Mouse (Mus musculus) G1E (cell line): ENCODE measurements around the gene Olfr417.

Source experiments
- CTCF ChIP-seq: IDR thresholded peaks from 2 replicates; pipeline ENCODE4 v1.5.1; 2012; ENCODE audit warnings: low read depth, low read length, inconsistent platforms, mixed read lengths
- GATA1 ChIP-seq: IDR thresholded peaks from 2 replicates; pipeline ENCODE4 v1.6.1; 2012; ENCODE audit warnings: borderline replicate concordance, low read length, inconsistent platforms, mixed read lengths
- GATA2 ChIP-seq: IDR thresholded peaks from 2 replicates; pipeline ENCODE4 v1.6.1; 2012; ENCODE audit warnings: low read depth, low read length, inconsistent platforms, borderline replicate concordance
- POLR2AphosphoS5 ChIP-seq: IDR thresholded peaks from 2 replicates; pipeline ENCODE4 v1.6.1; 2012; ENCODE audit warnings: low read depth, low read length, inconsistent platforms; ENCODE audit not compliant: insufficient replicate concordance
- TAL1 ChIP-seq: conservative IDR thresholded peaks from 2 replicates; pipeline ENCODE4 v1.6.1; 2012; ENCODE audit warnings: low read depth, low read length, inconsistent platforms, mixed read lengths

- TF ChIP-seq CTCF = no peak
- TF ChIP-seq GATA1 = no peak
- TF ChIP-seq TAL1 = no peak
- no peak for TF ChIP-seq GATA2
- no peak for TF ChIP-seq POLR2AphosphoS5
Observed at GRCm38 (mm10) chr1:174364882-174365451, at the start of gene Olfr417.
